Mouse (Mus musculus) forebrain, embryonic 14.5 days (tissue): ENCODE results near the gene Itpr2. TPM values are rescaled to one million over a fixed set of nuclear protein-coding genes. Genes with fewer than 3 reads are reported as not detected.
A peak's percentile ranks its signal among the peaks of the same experiment; 100 is the strongest.

Experiments
- ATAC-seq: fragments of 200-750 bp; cut with Nextera tagmentation; 2 replicates; pipeline ENCODE4 v1.8.0; 2017; ENCODE audit warnings: mild to moderate bottlenecking, moderate library complexity
- DNase-seq: peaks from one replicate; pipeline ENCODE4 v3.0.0-alpha.2; 2015; ENCODE audit warnings: low spot score
- H3K27ac ChIP-seq: fragments of 300-500 bp; sonication (generic); 2 replicates; pipeline ENCODE4 v1.5.1; 2014; ENCODE audit warnings: low read depth, mild to moderate bottlenecking, control low read depth, low read length, moderate library complexity
- H3K27me3 ChIP-seq: fragments of 300-500 bp; sonication (generic); replicated peaks from 2 replicates; pipeline ENCODE4 v1.6.1; 2014; ENCODE audit warnings: low read length, control low read depth, mixed read lengths; ENCODE audit not compliant: control insufficient read depth, insufficient read depth
- H3K36me3 ChIP-seq: fragments of 300-500 bp; sonication (generic); 2 replicates; pipeline ENCODE4 v1.6.1; 2014; ENCODE audit warnings: low read length, control low read depth; ENCODE audit not compliant: control insufficient read depth, insufficient read depth
- H3K4me1 ChIP-seq: fragments of 300-500 bp; sonication (generic); 2 replicates; pipeline ENCODE4 v1.6.1; 2014; ENCODE audit warnings: antibody characterized with exemption, low read length, control low read depth; ENCODE audit not compliant: control insufficient read depth, insufficient read depth
- H3K4me2 ChIP-seq: fragments of 300-500 bp; sonication (generic); 2 replicates; pipeline ENCODE4 v1.6.1; 2014; ENCODE audit warnings: mild to moderate bottlenecking, control low read depth, low read length
- H3K4me3 ChIP-seq: fragments of 300-500 bp; sonication (generic); 2 replicates; pipeline ENCODE4 v1.5.1; 2014; ENCODE audit warnings: low read depth, low read length, control low read depth
- H3K9ac ChIP-seq: fragments of 300-500 bp; sonication (generic); 2 replicates; pipeline ENCODE4 v1.6.1; 2014; ENCODE audit warnings: mild to moderate bottlenecking, low read length, control low read depth, moderate library complexity
- H3K9me3 ChIP-seq: fragments of 300-500 bp; sonication (generic); replicated peaks from 2 replicates; pipeline ENCODE4 v1.6.1; 2016; ENCODE audit warnings: low read length, control low read depth, mixed read lengths; ENCODE audit not compliant: control insufficient read depth
- WGBS: fragments of 180-500 bp; shearing (Covaris S2); extraction: QIAGEN DNeasy Blood & Tissue Kit; methylation state at CpG from one replicate; pipeline ENCODE4 v1.1.7; 2014; 5-methylcytosine and 5-hydroxymethylcytosine counted together
- polyA plus RNA-seq: library from polyadenylated mRNA; unstranded; fragments of >200 nt; fragmentation: Nextera tagmentation; extraction: Ambion mirVana; gene quantifications from 2 replicates; pipeline ENCODE4 v1.2.1, GENCODE M21; 2014

Itpr2 gene
- polyA plus RNA-seq, 1 experiment from 2014 or later: 2.4 TPM

- no peaks in the 10 kb centered on the region for H3K27me3 ChIP-seq
- no peak overlapping the region for H3K9ac ChIP-seq
- H3K36me3 ChIP-seq: no peaks in the 10 kb centered on the region
- H3K4me1 ChIP-seq: peaks cover 4% of the 10 kb centered on the region; the same call in 1 of the 2 replicates
- WGBS: 91% methylated on average over 8 of the region's 8 CpGs
- no peak overlapping the region for H3K27ac ChIP-seq
- ATAC-seq: no peak
- DNase-seq: no peak
- H3K4me2 ChIP-seq: no peak overlapping the region
- no peak overlapping the region for H3K4me3 ChIP-seq
- no peaks in the 10 kb centered on the region for H3K9me3 ChIP-seq
Observed at GRCm38 (mm10) chr6:146346545-146347195, 155.4 kb downstream of the Itpr2 start.

DNA sequence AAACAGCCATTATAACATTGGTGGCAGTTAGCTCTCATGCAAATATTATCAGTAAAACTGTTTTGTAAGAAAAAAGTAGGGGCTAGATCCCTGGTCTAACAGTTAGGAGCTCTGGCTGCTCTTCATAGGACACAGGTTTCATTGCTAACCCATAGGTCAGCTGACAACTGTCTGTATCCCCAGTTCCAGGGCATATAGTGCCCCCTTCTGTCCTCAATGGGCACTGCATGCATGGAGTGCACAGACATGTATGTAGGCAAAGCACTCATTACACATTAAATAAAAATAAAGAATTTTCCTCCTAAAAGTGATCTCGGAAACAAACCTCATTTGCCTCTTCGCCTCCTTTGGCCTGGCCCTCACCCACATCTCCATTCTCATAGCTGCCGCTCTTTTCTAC is 157.3 kb downstream of the Itpr2 start:
- peaks cover 4% of the 10 kb centered on the region; the same call in 1 of the 2 replicates for H3K4me1 ChIP-seq
- DNase-seq: no peak
- H3K36me3 ChIP-seq: no peaks in the 10 kb centered on the region
- H3K9me3 ChIP-seq: no peaks in the 10 kb centered on the region
- no peak for ATAC-seq
- H3K4me3 ChIP-seq: no peak overlapping the region
- no peak overlapping the region for H3K27ac ChIP-seq
- H3K27me3 ChIP-seq: no peaks in the 10 kb centered on the region
- H3K9ac ChIP-seq: no peak overlapping the region
- H3K4me2 ChIP-seq: no peak overlapping the region
- 100% methylated on average over 3 of the region's 3 CpGs for WGBS

GRCm38 (mm10) chr6:146343671-146344384 is 158.2 kb downstream of the Itpr2 start:
- Histone ChIP-seq H3K27ac (no peak overlapping the region), H3K4me1 (peaks cover 4% of the 10 kb centered on the region; the same call in 1 of the 2 replicates), H3K4me3 (no peak overlapping the region), H3K4me2 (no peak overlapping the region), H3K27me3 (no peaks in the 10 kb centered on the region), H3K9me3 (no peaks in the 10 kb centered on the region), H3K36me3 (no peaks in the 10 kb centered on the region), H3K9ac (no peak overlapping the region)
- WGBS: 29% methylated on average over 10 of the region's 10 CpGs
- ATAC-seq: no peak
- no peak for DNase-seq

DNA sequence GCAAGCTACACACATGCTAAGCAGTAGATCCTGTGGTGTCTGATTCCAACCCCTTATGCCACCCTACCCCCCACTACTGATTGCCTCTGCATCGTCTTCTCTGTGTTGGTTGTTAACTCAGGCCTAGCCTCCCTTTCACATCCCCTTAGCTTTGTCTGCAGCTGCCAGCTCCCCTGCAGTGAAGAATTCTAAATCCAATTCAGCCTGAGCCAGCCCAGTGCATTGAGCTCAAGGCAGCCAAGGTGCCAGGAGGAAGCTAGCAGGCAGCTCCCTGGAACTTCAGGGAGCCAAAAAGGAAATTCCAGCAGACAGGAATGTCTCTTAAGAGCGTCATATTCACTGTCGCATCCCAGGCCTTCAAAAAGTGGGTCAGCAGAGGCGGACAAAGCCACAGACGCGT is 159.0 kb downstream of the Itpr2 start:
- Histone ChIP-seq H3K36me3 (no peaks in the 10 kb centered on the region), H3K27ac (no peak overlapping the region), H3K9ac (no peak overlapping the region), H3K4me1 (peaks cover 4% of the 10 kb centered on the region; the same call in 1 of the 2 replicates), H3K9me3 (no peaks in the 10 kb centered on the region), H3K27me3 (no peaks in the 10 kb centered on the region), H3K4me2 (no peak overlapping the region), H3K4me3 (no peak overlapping the region)
- 7% methylated on average over 6 of the region's 6 CpGs for WGBS
- 0 out of 2 replicates have a peak, but pooled peaks have one; percentile 29 for ATAC-seq
- peak; percentile 46 for DNase-seq

DNA sequence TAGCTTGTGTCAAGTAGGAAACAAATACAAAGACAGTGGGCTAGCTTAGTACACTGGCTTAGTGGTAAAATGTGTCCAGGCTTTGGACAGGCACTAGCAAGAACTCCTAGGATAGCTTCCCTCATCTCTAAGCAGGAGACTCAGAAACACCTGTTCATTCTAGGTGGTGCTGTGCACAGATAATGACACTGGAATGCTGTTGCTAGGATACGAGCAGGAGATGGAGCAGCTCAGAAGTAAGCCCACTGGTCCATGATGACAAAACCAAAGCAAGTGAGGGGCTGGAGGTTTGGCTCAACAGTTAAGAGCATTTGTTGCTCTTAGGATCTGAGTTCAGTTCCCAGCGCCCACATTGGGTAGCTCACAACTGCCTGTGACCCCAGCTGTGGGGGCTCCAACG is 160.1 kb downstream of the Itpr2 start:
- H3K4me2 ChIP-seq: no peak overlapping the region
- ATAC-seq (no peak), DNase-seq (no peak)
- H3K27me3 ChIP-seq: no peaks in the 10 kb centered on the region
- 75% methylated on average over 3 of the region's 3 CpGs for WGBS
- H3K9ac ChIP-seq: no peak overlapping the region
- no peak overlapping the region for H3K27ac ChIP-seq
- peaks cover 4% of the 10 kb centered on the region; the same call in 1 of the 2 replicates for H3K4me1 ChIP-seq
- H3K9me3 ChIP-seq: no peaks in the 10 kb centered on the region
- no peaks in the 10 kb centered on the region for H3K36me3 ChIP-seq
- no peak overlapping the region for H3K4me3 ChIP-seq

GRCm38 (mm10) chr6:146341413-146341812 is 160.6 kb downstream of the Itpr2 start:
- ATAC-seq: no peak
- Histone ChIP-seq H3K9me3 (no peaks in the 10 kb centered on the region), H3K27ac (no peak overlapping the region), H3K36me3 (no peaks in the 10 kb centered on the region), H3K9ac (no peak overlapping the region), H3K27me3 (no peaks in the 10 kb centered on the region), H3K4me1 (peaks cover 4% of the 10 kb centered on the region; the same call in 1 of the 2 replicates), H3K4me3 (no peak overlapping the region), H3K4me2 (no peak overlapping the region)
- DNase-seq: no peak
- 85% methylated on average over 3 of the region's 3 CpGs for WGBS

- WGBS: 55% methylated on average over 5 of the region's 5 CpGs
Observed at GRCm38 (mm10) chr6:146340951-146341350, 161.1 kb downstream of the Itpr2 start.

DNA sequence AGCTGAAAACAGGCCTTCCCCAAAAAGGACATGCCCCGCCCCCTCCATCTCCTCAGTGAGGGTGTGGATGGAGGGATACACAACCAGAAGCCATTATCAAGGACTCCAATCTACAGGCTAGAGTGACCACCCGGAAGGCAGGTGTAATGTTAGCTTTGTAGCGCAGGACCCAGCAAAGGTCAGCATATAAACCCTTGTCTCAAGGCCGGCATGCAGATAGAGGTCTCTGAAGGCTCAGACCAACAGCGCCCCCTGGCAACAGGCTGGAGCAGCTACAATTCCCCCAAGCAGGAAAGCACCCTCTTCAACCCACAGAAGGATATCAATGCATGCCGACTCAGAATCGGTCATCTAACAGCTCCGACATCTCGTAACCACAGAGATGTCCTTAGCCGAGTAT is 162.2 kb downstream of the Itpr2 start:
- Histone ChIP-seq H3K36me3 (no peaks in the 10 kb centered on the region), H3K27ac (no peak overlapping the region), H3K4me3 (no peak overlapping the region), H3K9me3 (no peaks in the 10 kb centered on the region), H3K4me2 (no peak overlapping the region), H3K9ac (no peak overlapping the region), H3K4me1 (peaks cover 4% of the 10 kb centered on the region; the same call in 1 of the 2 replicates), H3K27me3 (no peaks in the 10 kb centered on the region)
- WGBS: 75% methylated on average over 10 of the region's 10 CpGs
- no peak for ATAC-seq
- no peak for DNase-seq

More at GRCm38 (mm10) chr6:146340951-146341350, 161.1 kb downstream of the Itpr2 start:
- Histone ChIP-seq H3K27ac (no peak overlapping the region), H3K4me1 (peaks cover 4% of the 10 kb centered on the region; the same call in 1 of the 2 replicates), H3K27me3 (no peaks in the 10 kb centered on the region), H3K4me3 (no peak overlapping the region), H3K9me3 (no peaks in the 10 kb centered on the region), H3K9ac (no peak overlapping the region), H3K4me2 (no peak overlapping the region), H3K36me3 (no peaks in the 10 kb centered on the region)
- DNase-seq: no peak
- ATAC-seq: no peak

DNA sequence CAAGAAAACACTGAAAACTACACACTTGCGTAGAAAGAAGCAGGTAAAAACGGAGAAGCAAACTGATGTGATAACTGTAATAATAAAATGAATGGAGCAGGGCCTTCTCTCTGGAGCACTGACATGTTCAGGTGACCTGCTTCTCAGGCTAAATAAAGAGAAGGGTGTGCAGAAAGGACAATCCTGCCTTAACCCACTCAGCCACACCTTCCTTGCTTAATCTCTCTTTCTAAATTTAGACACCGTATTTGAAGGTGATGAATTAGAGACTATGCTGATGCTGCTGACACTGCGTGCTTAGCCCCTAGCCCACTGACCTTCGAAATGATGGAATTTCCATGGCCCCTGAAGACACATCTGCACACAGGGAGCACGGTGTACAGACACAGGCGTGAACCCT is 164.8 kb downstream of the Itpr2 start:
- no peak overlapping the region for H3K4me3 ChIP-seq
- 92% methylated on average over 7 of the region's 7 CpGs for WGBS
- H3K27ac ChIP-seq: no peak overlapping the region
- no peak overlapping the region for H3K4me2 ChIP-seq
- no peaks in the 10 kb centered on the region for H3K36me3 ChIP-seq
- H3K9me3 ChIP-seq: no peaks in the 10 kb centered on the region
- no peaks in the 10 kb centered on the region for H3K4me1 ChIP-seq
- no peak overlapping the region for H3K9ac ChIP-seq
- no peak for DNase-seq
- no peaks in the 10 kb centered on the region for H3K27me3 ChIP-seq
- ATAC-seq: no peak
